Mouse (Mus musculus): ENCODE data around the gene Aldh4a1.
A peak's percentile ranks its signal among the peaks of the same experiment; 100 is the strongest.

Aldh4a1 gene

GRCm38 (mm10) chr4:139622373-139623282 is at the start of gene Aldh4a1:
Gene Aldh4a1, plus strand, starts transcription at chr4:139622866.
- DNase-seq (ENCODE audit: low read depth, low spot score), result peak; percentile 100

GRCm38 (mm10) chr4:139572928-139573512 is 49.6 kb upstream of the Aldh4a1 start:
- no peak for DNase-seq (ENCODE audit: low read depth, low spot score)

- peak; percentile 100 for DNase-seq (ENCODE audit: low read depth, low spot score)
Measured at GRCm38 (mm10) chr4:139574156-139574798, 48.4 kb upstream of the Aldh4a1 start.

GRCm38 (mm10) chr4:139574799-139575672 is 47.6 kb upstream of the Aldh4a1 start:
- DNase-seq (ENCODE audit: low read depth, low spot score), result peak; percentile 89

- DNase-seq (ENCODE audit: low read depth, low spot score), result no peak
Measured at GRCm38 (mm10) chr4:139575673-139576003, 47.0 kb upstream of the Aldh4a1 start.

GRCm38 (mm10) chr4:139576251-139576880 is 46.3 kb upstream of the Aldh4a1 start:
- peak; percentile 35 for DNase-seq (ENCODE audit: low read depth, low spot score)

GRCm38 (mm10) chr4:139577006-139577405 is 45.7 kb upstream of the Aldh4a1 start:
- peak; percentile 71 for DNase-seq (ENCODE audit: low read depth, low spot score)

- peak; percentile 10 for DNase-seq (ENCODE audit: low read depth, low spot score)
Measured at GRCm38 (mm10) chr4:139578389-139578788, 44.3 kb upstream of the Aldh4a1 start.

- peak; percentile 10 for DNase-seq (ENCODE audit: low read depth, low spot score)
Measured at GRCm38 (mm10) chr4:139579003-139579402, 43.7 kb upstream of the Aldh4a1 start.

GRCm38 (mm10) chr4:139579466-139579865 is 43.2 kb upstream of the Aldh4a1 start:
- no peak for DNase-seq (ENCODE audit: low read depth, low spot score)

- no peak for DNase-seq (ENCODE audit: low read depth, low spot score)
Measured at GRCm38 (mm10) chr4:139580663-139581336, 41.9 kb upstream of the Aldh4a1 start.

GRCm38 (mm10) chr4:139581427-139582051 is 41.1 kb upstream of the Aldh4a1 start:
- DNase-seq (ENCODE audit: low read depth, low spot score), result no peak

GRCm38 (mm10) chr4:139582346-139582745 is 40.3 kb upstream of the Aldh4a1 start:
- DNase-seq (ENCODE audit: low read depth, low spot score), result no peak

GRCm38 (mm10) chr4:139582903-139583302 is 39.8 kb upstream of the Aldh4a1 start:
- no peak for DNase-seq (ENCODE audit: low read depth, low spot score)

- DNase-seq (ENCODE audit: low read depth, low spot score), result no peak
Measured at GRCm38 (mm10) chr4:139583629-139584245, 38.9 kb upstream of the Aldh4a1 start.

GRCm38 (mm10) chr4:139584704-139585103 is 38.0 kb upstream of the Aldh4a1 start:
- DNase-seq (ENCODE audit: low read depth, low spot score), result no peak

- DNase-seq (ENCODE audit: low read depth, low spot score), result no peak
Measured at GRCm38 (mm10) chr4:139585713-139586112, 37.0 kb upstream of the Aldh4a1 start.

- DNase-seq (ENCODE audit: low read depth, low spot score), result peak; percentile 77
Measured at GRCm38 (mm10) chr4:139587370-139587769, 35.3 kb upstream of the Aldh4a1 start.

- no peak for DNase-seq (ENCODE audit: low read depth, low spot score)
Measured at GRCm38 (mm10) chr4:139587773-139588172, 34.9 kb upstream of the Aldh4a1 start.

Measured in brain, adult 2 months (tissue).